Mouse (Mus musculus) limb, embryonic 11.5 days (tissue): ENCODE measurements around the gene Oog4. TPM values are rescaled to one million over a fixed set of nuclear protein-coding genes. Genes with fewer than 3 reads are reported as not detected.

Experiments used
- polyA plus RNA-seq: library from polyadenylated mRNA; unstranded; fragments of >200 nt; fragmentation: Nextera tagmentation; extraction: Ambion mirVana; gene quantifications from 2 replicates; pipeline ENCODE4 v1.2.1, GENCODE M21; 2014

Gene Oog4
- polyA plus RNA-seq, 1 experiment from 2014 or later: not detected

Other genes with a start within 250 kb of the Oog4 start
- 15.8 and 16.9 TPM in 2 replicates for gene Prdm2, start 237.3 kb downstream of the Oog4 start, polyA plus RNA-seq
- 29.6 and 32.0 TPM in 2 replicates for gene Pdpn, start 150.8 kb downstream of the Oog4 start, polyA plus RNA-seq
- 0.11 and 0.41 TPM in 2 replicates for gene Lrrc38, start 100.6 kb downstream of the Oog4 start, polyA plus RNA-seq
- not detected in 2 replicates for gene Pramel1, start 55.9 kb downstream of the Oog4 start, polyA plus RNA-seq
- gene Pramef8, start 37.9 kb downstream of the Oog4 start, polyA plus RNA-seq: 16.8 and 19.7 TPM in 2 replicates
- not detected in 2 replicates for gene Gm13043, start 61.0 kb upstream of the Oog4 start, polyA plus RNA-seq
- gene Gm13040, start 85.6 kb upstream of the Oog4 start, polyA plus RNA-seq: not detected in 2 replicates
- not detected in 2 replicates for gene BC080695, start 101.4 kb upstream of the Oog4 start, polyA plus RNA-seq
- not detected in 2 replicates for gene Gm13057, start 101.4 kb upstream of the Oog4 start, polyA plus RNA-seq
- gene Gm13083, start 164.7 kb upstream of the Oog4 start, polyA plus RNA-seq: not detected in 2 replicates
- not detected in 2 replicates for gene Gm13088, start 206.9 kb upstream of the Oog4 start, polyA plus RNA-seq